In the genomic region with DNA sequence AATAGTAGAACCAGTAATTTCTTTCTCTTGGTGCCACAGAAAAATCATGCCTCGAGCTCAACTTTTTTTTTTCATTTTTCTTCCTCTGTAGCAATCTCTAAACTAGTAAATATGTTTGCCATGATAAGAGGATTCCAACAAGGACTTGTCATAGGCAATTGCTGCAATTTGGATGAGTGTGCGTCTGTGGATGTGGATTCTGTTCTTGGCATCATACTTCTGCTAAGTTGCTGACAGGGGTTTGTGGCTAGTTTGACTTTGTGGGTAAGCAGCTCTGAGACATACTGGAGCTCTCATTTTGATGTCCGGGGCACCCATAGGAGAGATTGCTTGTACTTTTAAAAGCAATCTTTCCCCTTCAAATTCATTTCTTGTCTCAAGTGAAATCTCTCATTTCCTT, we compare ENCODE assay signal across 26 mouse cellular contexts.
DNase-seq lines count a peak whose midpoint lies in the region; ATAC-seq lines count a peak whose summit lies in the region.
"Had no signal": no experiment of that assay in that cellular context is flagged by ENCODE, and none has a peak within 500 bp of the region (broad histone marks: within the 10 kb centered on the region; RNA-seq: fewer than 3 reads in every experiment).

No protein-coding gene starts in this region.

- H3K36me3 ChIP-seq in forebrain, embryonic 12.5 days (replicated peaks), result no peaks in the 10 kb centered on the region
- H3K36me3 ChIP-seq: embryonic facial prominence, embryonic 12.5 days; forebrain, embryonic 10.5 days; forebrain, embryonic 15.5 days; heart, embryonic 12.5 days; heart, embryonic 15.5 days; hindbrain, embryonic 10.5 days; hindbrain, embryonic 13.5 days; intestine, embryonic 15.5 days had no signal

- no peak overlapping the region for H3K4me3 ChIP-seq in forebrain, embryonic 12.5 days (replicated peaks)
- H3K4me3 ChIP-seq: embryonic facial prominence, embryonic 12.5 days; erythroblast, embryonic 14.5 days; forebrain, embryonic 10.5 days; forebrain, embryonic 15.5 days; heart, embryonic 12.5 days; heart, embryonic 15.5 days; hindbrain, embryonic 10.5 days; hindbrain, embryonic 13.5 days; intestine, embryonic 15.5 days had no signal

- no peaks in the 10 kb centered on the region for H3K27me3 ChIP-seq in forebrain, embryonic 12.5 days
- H3K27me3 ChIP-seq: embryonic facial prominence, embryonic 12.5 days; forebrain, embryonic 15.5 days; heart, embryonic 12.5 days; heart, embryonic 15.5 days; hindbrain, embryonic 13.5 days; intestine, embryonic 15.5 days had no signal

- ATAC-seq in forebrain, embryonic 12.5 days (ENCODE audit: low FRiP score), result no peak
- ATAC-seq in monocyte, adult 5-6 weeks (replicated peaks; ENCODE audit: insufficient number of reproducible peaks, low FRiP score, low TSS enrichment, poor library complexity, severe bottlenecking), result no peak
- ATAC-seq: CD4-positive, CD25-positive, alpha-beta regulatory T cell, adult 4 months; forebrain, embryonic 15.5 days; hindbrain, embryonic 16.5 days; intestine, embryonic 15.5 days had no signal

- H3K27ac ChIP-seq in forebrain, embryonic 12.5 days, result no peak overlapping the region
- H3K27ac ChIP-seq: embryonic facial prominence, embryonic 12.5 days; forebrain, embryonic 10.5 days; forebrain, embryonic 15.5 days; heart, embryonic 15.5 days; hindbrain, embryonic 10.5 days; hindbrain, embryonic 13.5 days; intestine, embryonic 15.5 days had no signal

- peak; percentile 37 for DNase-seq in heart, adult 11 months
- DNase-seq in heart, adult 8-10 months (ENCODE audit: low spot score), result no peak
- DNase-seq in 3T3-L1 (ENCODE audit: low read depth, low spot score), result peak; percentile 75
- peak; percentile 49 for DNase-seq in fibroblast of lung, adult 2 months (ENCODE audit: low read depth)
- DNase-seq: adrenal gland, adult 8-10 months; adrenal gland, postnatal 36 days; cerebellum, adult 18-20 months; cerebellum, adult 9-10 months; gastrocnemius, postnatal 10 days; gastrocnemius, postnatal 36 days; heart, postnatal 10 days; heart, postnatal 36 days; kidney, adult 11 months had no signal

- H3K4me1 ChIP-seq in forebrain, embryonic 12.5 days, result no peaks in the 10 kb centered on the region
- H3K4me1 ChIP-seq: embryonic facial prominence, embryonic 12.5 days; forebrain, embryonic 10.5 days; forebrain, embryonic 15.5 days; heart, embryonic 12.5 days; heart, embryonic 15.5 days; hindbrain, embryonic 10.5 days; hindbrain, embryonic 13.5 days; intestine, embryonic 15.5 days had no signal

- no peak overlapping the region for H3K9ac ChIP-seq in forebrain, embryonic 12.5 days
- H3K9ac ChIP-seq: embryonic facial prominence, embryonic 12.5 days; forebrain, embryonic 15.5 days; heart, embryonic 12.5 days; heart, embryonic 15.5 days; hindbrain, embryonic 13.5 days; intestine, embryonic 15.5 days had no signal

- WGBS in forebrain, embryonic 12.5 days, result 93% methylated on average over 3 of the region's 3 CpGs

- no peaks in the 10 kb centered on the region for H3K9me3 ChIP-seq in forebrain, embryonic 12.5 days
- H3K9me3 ChIP-seq: embryonic facial prominence, embryonic 12.5 days; forebrain, embryonic 10.5 days; forebrain, embryonic 15.5 days; heart, embryonic 12.5 days; heart, embryonic 15.5 days; hindbrain, embryonic 10.5 days; hindbrain, embryonic 13.5 days; intestine, embryonic 15.5 days had no signal

- H3K4me2 ChIP-seq in forebrain, embryonic 12.5 days, result no peak overlapping the region
- H3K4me2 ChIP-seq: embryonic facial prominence, embryonic 12.5 days; forebrain, embryonic 15.5 days; heart, embryonic 12.5 days; heart, embryonic 15.5 days; hindbrain, embryonic 13.5 days; intestine, embryonic 15.5 days had no signal
